Mouse (Mus musculus): ENCODE measurements around the gene Bend5. TPM values are rescaled to one million over a fixed set of nuclear protein-coding genes. Genes with fewer than 3 reads are reported as not detected.

The Bend5 gene
- polyA plus RNA-seq, 1 experiment from 2014 or later, result 1.4 TPM

DNA sequence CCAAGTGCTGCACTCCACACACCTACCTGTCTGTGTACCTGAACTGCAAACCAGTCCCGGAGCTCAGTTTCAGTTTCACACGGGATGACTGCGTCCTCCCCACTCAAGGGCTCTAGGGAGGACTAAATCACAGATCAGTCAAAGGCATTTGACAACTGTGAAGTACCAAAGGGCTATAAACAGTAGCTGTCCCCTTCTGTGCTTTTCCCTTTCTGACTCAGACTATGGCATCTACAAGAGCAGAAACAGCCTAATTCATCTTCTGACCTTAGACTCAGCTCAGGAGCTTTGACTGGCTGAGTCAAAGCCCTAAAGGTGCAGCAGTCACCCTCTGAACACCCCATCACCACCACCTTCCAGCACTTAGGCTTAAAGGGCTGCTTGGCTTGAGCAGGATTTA is 56.9 kb downstream of the Bend5 start:
- Histone ChIP-seq H3K4me1 (ENCODE audit: insufficient read depth) (no peaks in the 10 kb centered on the region), H3K27me3 (ENCODE audit: insufficient read depth, low read length) (no peaks in the 10 kb centered on the region), H3K36me3 (replicated peaks; ENCODE audit: insufficient read depth, low read length) (no peaks in the 10 kb centered on the region), H3K9ac (replicated peaks) (no peak overlapping the region), H3K27ac (ENCODE audit: low read depth) (no peak overlapping the region), H3K9me3 (ENCODE audit: low read length) (peaks cover 2% of the 10 kb centered on the region; the same call in 1 of the 2 replicates), H3K4me3 (ENCODE audit: low read depth, low read length) (no peak overlapping the region), H3K4me2 (ENCODE audit: low read depth, low read length) (no peak overlapping the region)
- no peak for TF ChIP-seq EP300 (IDR thresholded peaks at IDR 0.05; ENCODE audit: low read depth)
- no peak for TF ChIP-seq CTCF (IDR thresholded peaks at IDR 0.05; ENCODE audit: low read depth)
- DNase-seq, result no peak
- WGBS (ENCODE audit: insufficient replicate concordance), result 83% methylated on average over 3 of the region's 3 CpGs
- no peak for ATAC-seq

GRCm38 (mm10) chr4:111472511-111472910 is 57.7 kb downstream of the Bend5 start:
- Histone ChIP-seq H3K36me3 (replicated peaks; ENCODE audit: insufficient read depth, low read length) (no peaks in the 10 kb centered on the region), H3K4me2 (ENCODE audit: low read depth, low read length) (no peak overlapping the region), H3K9me3 (ENCODE audit: low read length) (peaks cover 2% of the 10 kb centered on the region; the same call in 1 of the 2 replicates), H3K9ac (replicated peaks) (no peak overlapping the region), H3K27me3 (ENCODE audit: insufficient read depth, low read length) (no peaks in the 10 kb centered on the region), H3K4me1 (ENCODE audit: insufficient read depth) (no peaks in the 10 kb centered on the region), H3K27ac (ENCODE audit: low read depth) (no peak overlapping the region), H3K4me3 (ENCODE audit: low read depth, low read length) (no peak overlapping the region)
- ATAC-seq, result no peak
- WGBS (ENCODE audit: insufficient replicate concordance), result 68% methylated on average over 3 of the region's 3 CpGs
- TF ChIP-seq CTCF (IDR thresholded peaks at IDR 0.05; ENCODE audit: low read depth), result no peak
- no peak for TF ChIP-seq EP300 (IDR thresholded peaks at IDR 0.05; ENCODE audit: low read depth)
- DNase-seq, result no peak

- TF ChIP-seq EP300 (IDR thresholded peaks at IDR 0.05; ENCODE audit: low read depth), result no peak
- TF ChIP-seq CTCF (IDR thresholded peaks at IDR 0.05; ENCODE audit: low read depth), result no peak
- Histone ChIP-seq H3K9me3 (ENCODE audit: low read length) (peaks cover 2% of the 10 kb centered on the region; the same call in 1 of the 2 replicates), H3K4me2 (ENCODE audit: low read depth, low read length) (no peak overlapping the region), H3K9ac (replicated peaks) (no peak overlapping the region), H3K27me3 (ENCODE audit: insufficient read depth, low read length) (no peaks in the 10 kb centered on the region), H3K4me3 (ENCODE audit: low read depth, low read length) (no peak overlapping the region), H3K36me3 (replicated peaks; ENCODE audit: insufficient read depth, low read length) (no peaks in the 10 kb centered on the region), H3K27ac (ENCODE audit: low read depth) (no peak overlapping the region), H3K4me1 (ENCODE audit: insufficient read depth) (no peaks in the 10 kb centered on the region)
- 69% methylated on average over 1 of the region's 1 CpGs for WGBS (ENCODE audit: insufficient replicate concordance)
- no peak for ATAC-seq
- no peak for DNase-seq
These were observed 58.2 kb downstream of the Bend5 start for GRCm38 (mm10) chr4:111473014-111473413.

GRCm38 (mm10) chr4:111475374-111475971 is 60.7 kb downstream of the Bend5 start:
- ATAC-seq (no peak), DNase-seq (no peak)
- Histone ChIP-seq H3K9me3 (ENCODE audit: low read length) (peaks cover 2% of the 10 kb centered on the region; the same call in 1 of the 2 replicates), H3K4me3 (ENCODE audit: low read depth, low read length) (no peak overlapping the region), H3K9ac (replicated peaks) (no peak overlapping the region), H3K4me2 (ENCODE audit: low read depth, low read length) (no peak overlapping the region), H3K27me3 (ENCODE audit: insufficient read depth, low read length) (no peaks in the 10 kb centered on the region), H3K27ac (ENCODE audit: low read depth) (no peak overlapping the region), H3K36me3 (replicated peaks; ENCODE audit: insufficient read depth, low read length) (no peaks in the 10 kb centered on the region), H3K4me1 (ENCODE audit: insufficient read depth) (no peaks in the 10 kb centered on the region)
- TF ChIP-seq EP300 (IDR thresholded peaks at IDR 0.05; ENCODE audit: low read depth) (no peak), CTCF (IDR thresholded peaks at IDR 0.05; ENCODE audit: low read depth) (no peak)
- 71% methylated on average over 10 of the region's 10 CpGs for WGBS (ENCODE audit: insufficient replicate concordance)

DNA sequence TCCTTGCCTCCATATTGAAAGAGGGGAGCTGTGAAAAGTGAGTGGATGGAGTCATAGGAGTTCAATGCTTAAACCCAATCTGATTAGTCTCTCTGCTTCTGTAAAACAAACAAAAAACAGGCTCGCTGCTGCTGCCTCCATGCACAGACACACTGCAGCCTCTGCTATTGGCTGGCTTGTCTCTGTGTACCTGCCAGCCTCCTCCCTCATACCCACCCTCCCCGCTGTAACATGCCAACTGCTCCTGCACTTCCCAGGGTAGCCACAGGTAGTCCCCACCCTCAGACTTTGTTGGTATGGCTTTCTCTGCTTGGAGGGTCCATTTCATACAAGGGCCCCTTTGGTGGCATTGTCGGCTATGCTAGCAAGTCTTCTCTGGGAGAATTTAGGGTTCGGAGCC is 62.7 kb downstream of the Bend5 start:
- no peaks in the 10 kb centered on the region for H3K4me1 ChIP-seq (ENCODE audit: insufficient read depth)
- no peak overlapping the region for H3K27ac ChIP-seq (ENCODE audit: low read depth)
- no peaks in the 10 kb centered on the region for H3K36me3 ChIP-seq (replicated peaks; ENCODE audit: insufficient read depth, low read length)
- ATAC-seq (no peak), DNase-seq (no peak)
- H3K4me2 ChIP-seq (ENCODE audit: low read depth, low read length), result no peak overlapping the region
- no peak for TF ChIP-seq CTCF (IDR thresholded peaks at IDR 0.05; ENCODE audit: low read depth)
- TF ChIP-seq EP300 (IDR thresholded peaks at IDR 0.05; ENCODE audit: low read depth), result no peak
- H3K4me3 ChIP-seq (ENCODE audit: low read depth, low read length), result no peak overlapping the region
- H3K9ac ChIP-seq (replicated peaks), result no peak overlapping the region
- no peaks in the 10 kb centered on the region for H3K9me3 ChIP-seq (ENCODE audit: low read length)
- H3K27me3 ChIP-seq (ENCODE audit: insufficient read depth, low read length), result no peaks in the 10 kb centered on the region
- 47% methylated on average over 4 of the region's 4 CpGs for WGBS (ENCODE audit: insufficient replicate concordance)

- no peak overlapping the region for H3K9ac ChIP-seq (replicated peaks)
- no peaks in the 10 kb centered on the region for H3K36me3 ChIP-seq (replicated peaks; ENCODE audit: insufficient read depth, low read length)
- TF ChIP-seq CTCF (IDR thresholded peaks at IDR 0.05; ENCODE audit: low read depth) (no peak), EP300 (IDR thresholded peaks at IDR 0.05; ENCODE audit: low read depth) (no peak)
- H3K4me3 ChIP-seq (ENCODE audit: low read depth, low read length), result no peak overlapping the region
- ATAC-seq, result no peak
- no peak for DNase-seq
- no peaks in the 10 kb centered on the region for H3K4me1 ChIP-seq (ENCODE audit: insufficient read depth)
- no peaks in the 10 kb centered on the region for H3K27me3 ChIP-seq (ENCODE audit: insufficient read depth, low read length)
- no peaks in the 10 kb centered on the region for H3K9me3 ChIP-seq (ENCODE audit: low read length)
- 65% methylated on average over 5 of the region's 5 CpGs for WGBS (ENCODE audit: insufficient replicate concordance)
- H3K4me2 ChIP-seq (ENCODE audit: low read depth, low read length), result no peak overlapping the region
- H3K27ac ChIP-seq (ENCODE audit: low read depth), result no peak overlapping the region
These were observed 68.7 kb downstream of the Bend5 start for GRCm38 (mm10) chr4:111483499-111483898.

All from liver, postnatal 0 days (tissue).